In genomic region chr13:64370173-64370940, GRCm38 (mm10) we compare ENCODE assay signal across 7 mouse cellular contexts. TPM values are rescaled to one million over a fixed set of nuclear protein-coding genes. Genes with fewer than 3 reads are reported as not detected.
DNase-seq lines count a peak whose midpoint lies in the region; ATAC-seq and TF ChIP-seq lines count a peak whose summit lies in the region.

TSS of gene Ctsl (minus strand) at chr13:64370890.

- H3K36me3 ChIP-seq in embryonic facial prominence, embryonic 10.5 days (replicated peaks) = peaks cover 31% of the 10 kb centered on the region
- peaks cover 24% of the 10 kb centered on the region for H3K36me3 ChIP-seq in intestine, postnatal 0 days (ENCODE audit: control insufficient read depth, insufficient read depth)
- peaks cover 25% of the 10 kb centered on the region for H3K36me3 ChIP-seq in midbrain, embryonic 12.5 days
- H3K36me3 ChIP-seq in small intestine, adult 2 months (ENCODE audit: control insufficient read depth, insufficient read depth, low read length) = peaks cover 7% of the 10 kb centered on the region

- peak within 1 kb of the TSS; percentile 84 for H3K4me3 ChIP-seq in embryonic facial prominence, embryonic 10.5 days
- peak within 1 kb of the TSS; percentile 93 for H3K4me3 ChIP-seq in intestine, postnatal 0 days (ENCODE audit: low read depth, low read length)
- peak within 1 kb of the TSS; percentile 73 for H3K4me3 ChIP-seq in midbrain, embryonic 12.5 days
- H3K4me3 ChIP-seq in small intestine, adult 2 months (ENCODE audit: low read depth, low read length) = peak within 1 kb of the TSS; percentile 82

- TF ChIP-seq CTCF in intestine, postnatal 0 days (IDR thresholded peaks at IDR 0.05; ENCODE audit: low read depth) = no peak
- no peak for TF ChIP-seq CTCF in small intestine, adult 2 months (IDR thresholded peaks at IDR 0.05; ENCODE audit: extremely low read depth, insufficient read length, insufficient replicate concordance, low read depth, low read length)

- intact Hi-C loops in left cerebral cortex, postnatal 4 days (cut with DNase I) = no loop called here

- peak within 1 kb of the TSS; percentile 81 for H3K9ac ChIP-seq in intestine, postnatal 0 days (ENCODE audit: low read depth, low read length)
- peak within 1 kb of the TSS; percentile 65 for H3K9ac ChIP-seq in midbrain, embryonic 12.5 days (replicated peaks)

- TF ChIP-seq POLR2A in small intestine, adult 2 months (IDR thresholded peaks at IDR 0.05; ENCODE audit: low read depth, low read length) = peak; percentile 98

- H3K9me3 ChIP-seq in embryonic facial prominence, embryonic 10.5 days = no peaks in the 10 kb centered on the region
- no peaks in the 10 kb centered on the region for H3K9me3 ChIP-seq in intestine, postnatal 0 days (ENCODE audit: control insufficient read depth)
- H3K9me3 ChIP-seq in midbrain, embryonic 12.5 days = no peaks in the 10 kb centered on the region

- peak; percentile 99 for ATAC-seq in intestine, postnatal 0 days
- peak; percentile 99 for ATAC-seq in midbrain, embryonic 12.5 days (ENCODE audit: low FRiP score, low read depth)

- H3K4me2 ChIP-seq in intestine, postnatal 0 days (replicated peaks; ENCODE audit: low read depth) = peak within 1 kb of the TSS; percentile 90
- peak within 1 kb of the TSS; percentile 75 for H3K4me2 ChIP-seq in midbrain, embryonic 12.5 days (replicated peaks)

- H3K4me1 ChIP-seq in embryonic facial prominence, embryonic 10.5 days = peaks cover 12% of the 10 kb centered on the region
- H3K4me1 ChIP-seq in intestine, postnatal 0 days (replicated peaks; ENCODE audit: control insufficient read depth, insufficient read depth, low read length) = no peaks in the 10 kb centered on the region
- H3K4me1 ChIP-seq in midbrain, embryonic 12.5 days = peaks cover 13% of the 10 kb centered on the region
- 0 out of 2 replicates have a peak, but pooled peaks cover 5% of the 10 kb centered on the region for H3K4me1 ChIP-seq in small intestine, adult 2 months (ENCODE audit: control insufficient read depth, insufficient read depth, insufficient read length, low read length)

- no peaks in the 10 kb centered on the region for H3K27me3 ChIP-seq in embryonic facial prominence, embryonic 10.5 days (replicated peaks; ENCODE audit: low read depth, poor library complexity, severe bottlenecking)
- H3K27me3 ChIP-seq in intestine, postnatal 0 days (replicated peaks; ENCODE audit: control insufficient read depth, insufficient read depth, low read length) = no peaks in the 10 kb centered on the region
- H3K27me3 ChIP-seq in midbrain, embryonic 12.5 days = no peaks in the 10 kb centered on the region
- no peaks in the 10 kb centered on the region for H3K27me3 ChIP-seq in small intestine, adult 2 months (ENCODE audit: control insufficient read depth, insufficient read depth, low read length)

- peak; percentile 97 for DNase-seq in adrenal gland, postnatal 10 days
- peak; percentile 95 for DNase-seq in embryonic facial prominence, embryonic 10.5 days (ENCODE audit: low spot score)
- no peak for DNase-seq in gonadal fat pad, adult 2 months (ENCODE audit: low read depth)
- peak; percentile 91 for DNase-seq in left cerebral cortex, postnatal 4 days

- under 1% methylated on average over 43 of the region's 43 CpGs for WGBS in embryonic facial prominence, embryonic 10.5 days
- under 1% methylated on average over 43 of the region's 43 CpGs for WGBS in intestine, postnatal 0 days
- under 1% methylated on average over 43 of the region's 43 CpGs for WGBS in midbrain, embryonic 12.5 days
- 1% methylated on average over 43 of the region's 43 CpGs for WGBS in small intestine, adult 2 months

- peak within 1 kb of the TSS; percentile 92 for H3K27ac ChIP-seq in embryonic facial prominence, embryonic 10.5 days (replicated peaks)
- H3K27ac ChIP-seq in intestine, postnatal 0 days (ENCODE audit: low read depth, low read length) = peak within 1 kb of the TSS; percentile 78
- peak within 1 kb of the TSS; percentile 68 for H3K27ac ChIP-seq in midbrain, embryonic 12.5 days (replicated peaks)
- H3K27ac ChIP-seq in small intestine, adult 2 months (ENCODE audit: insufficient read depth, low read depth, low read length) = peak within 1 kb of the TSS; percentile 62

RNA-seq across cellular contexts. Expression of gene Ctsl, which starts in this region (rescaled TPM):
- 100 to 1,000 TPM; 254 to 384 TPM for total RNA-seq in adrenal gland, postnatal 10 days (2021)
- polyA plus RNA-seq in embryonic facial prominence, embryonic 10.5 days (2016; fragmentation: Nextera tagmentation; extraction: Ambion mirVana) = 121 and 132 TPM in 2 replicates
- 303 and 374 TPM in 2 replicates for polyA plus RNA-seq in gonadal fat pad, adult 2 months (2012; rRNA removed)
- polyA plus RNA-seq in intestine, postnatal 0 days (2015; fragmentation: Nextera tagmentation; extraction: Ambion mirVana) = 1,058 and 1,193 TPM in 2 replicates
- 100 to 1,000 TPM; 125 to 132 TPM for total RNA-seq in left cerebral cortex, postnatal 4 days (2021)
- 103 and 116 TPM in 2 replicates for polyA plus RNA-seq in midbrain, embryonic 12.5 days (2016; fragmentation: Nextera tagmentation; extraction: Ambion mirVana)
- 17.4 and 17.9 TPM in 2 replicates for polyA plus RNA-seq in small intestine, adult 2 months (2012; rRNA removed)
